Mouse (Mus musculus): ENCODE measurements around the gene Tctn3.

GRCm38 (mm10) chr19:40656207-40656606 lies 44.2 kb upstream of the Tctn3 start:
- TF ChIP-seq EP300 (IDR thresholded peaks at IDR 0.05; ENCODE audit: low read depth), result no peak
- TF ChIP-seq CTCF (IDR thresholded peaks at IDR 0.05; ENCODE audit: low read depth), result no peak
